Mouse (Mus musculus): ENCODE measurements around the gene Fignl1. TPM values are rescaled to one million over a fixed set of nuclear protein-coding genes. Genes with fewer than 3 reads are reported as not detected.

Fignl1 gene
- polyA plus RNA-seq, 1 experiment from 2014 or later, result 26.1 TPM

GRCm38 (mm10) chr11:11844367-11844971 lies 35.7 kb upstream of the Fignl1 start:
- 37% methylated on average over 13 of the region's 13 CpGs for WGBS
- Histone ChIP-seq H3K9ac (replicated peaks) (no peak overlapping the region), H3K27me3 (no peaks in the 10 kb centered on the region), H3K9me3 (no peaks in the 10 kb centered on the region), H3K36me3 (no peaks in the 10 kb centered on the region), H3K4me1 (no peaks in the 10 kb centered on the region), H3K4me3 (no peak overlapping the region), H3K27ac (replicated peaks) (no peak overlapping the region), H3K4me2 (replicated peaks) (no peak overlapping the region)
- peak; percentile 73 for ATAC-seq (replicated peaks)

GRCm38 (mm10) chr11:11841590-11841989 lies 32.8 kb upstream of the Fignl1 start:
- Histone ChIP-seq H3K9ac (replicated peaks) (no peak overlapping the region), H3K27me3 (no peaks in the 10 kb centered on the region), H3K4me3 (no peak overlapping the region), H3K4me2 (replicated peaks) (no peak overlapping the region), H3K9me3 (no peaks in the 10 kb centered on the region), H3K27ac (replicated peaks) (no peak overlapping the region), H3K36me3 (no peaks in the 10 kb centered on the region), H3K4me1 (no peaks in the 10 kb centered on the region)
- 88% methylated on average over 4 of the region's 4 CpGs for WGBS
- ATAC-seq (replicated peaks), result no peak

GRCm38 (mm10) chr11:11840746-11841145 lies 32.0 kb upstream of the Fignl1 start:
- no peak overlapping the region for H3K9ac ChIP-seq (replicated peaks)
- H3K27me3 ChIP-seq, result 0 out of 2 replicates have a peak, but pooled peaks cover 5% of the 10 kb centered on the region
- no peaks in the 10 kb centered on the region for H3K4me1 ChIP-seq
- H3K4me2 ChIP-seq (replicated peaks), result no peak overlapping the region
- no peaks in the 10 kb centered on the region for H3K36me3 ChIP-seq
- WGBS, result 66% methylated on average over 2 of the region's 2 CpGs
- no peak overlapping the region for H3K4me3 ChIP-seq
- H3K27ac ChIP-seq (replicated peaks), result no peak overlapping the region
- ATAC-seq (replicated peaks), result no peak
- no peaks in the 10 kb centered on the region for H3K9me3 ChIP-seq

- H3K4me1 ChIP-seq, result no peaks in the 10 kb centered on the region
- no peaks in the 10 kb centered on the region for H3K36me3 ChIP-seq
- H3K9ac ChIP-seq (replicated peaks), result no peak overlapping the region
- 0 out of 2 replicates have a peak, but pooled peaks cover 5% of the 10 kb centered on the region for H3K27me3 ChIP-seq
- H3K4me2 ChIP-seq (replicated peaks), result no peak overlapping the region
- no peaks in the 10 kb centered on the region for H3K9me3 ChIP-seq
- H3K27ac ChIP-seq (replicated peaks), result no peak overlapping the region
- no peak for ATAC-seq (replicated peaks)
- H3K4me3 ChIP-seq, result no peak overlapping the region
- 91% methylated on average over 7 of the region's 7 CpGs for WGBS
These were observed 31.1 kb upstream of the Fignl1 start for GRCm38 (mm10) chr11:11839874-11840273.

GRCm38 (mm10) chr11:11837384-11837783 lies 28.6 kb upstream of the Fignl1 start:
- WGBS, result 92% methylated on average over 5 of the region's 5 CpGs

GRCm38 (mm10) chr11:11836713-11837370 lies 28.1 kb upstream of the Fignl1 start:
- ATAC-seq (replicated peaks), result no peak

More at GRCm38 (mm10) chr11:11837384-11837783, 28.6 kb upstream of the Fignl1 start:
- H3K27ac ChIP-seq (replicated peaks), result no peak overlapping the region
- no peak overlapping the region for H3K9ac ChIP-seq (replicated peaks)
- H3K4me1 ChIP-seq, result no peaks in the 10 kb centered on the region
- no peak overlapping the region for H3K4me3 ChIP-seq
- H3K4me2 ChIP-seq (replicated peaks), result no peak overlapping the region
- no peak for ATAC-seq (replicated peaks)
- no peaks in the 10 kb centered on the region for H3K9me3 ChIP-seq
- 0 out of 2 replicates have a peak, but pooled peaks cover 5% of the 10 kb centered on the region for H3K27me3 ChIP-seq
- H3K36me3 ChIP-seq, result no peaks in the 10 kb centered on the region

GRCm38 (mm10) chr11:11836262-11836661 lies 27.5 kb upstream of the Fignl1 start:
- WGBS, result 47% methylated on average over 8 of the region's 8 CpGs
- Histone ChIP-seq H3K27me3 (0 out of 2 replicates have a peak, but pooled peaks cover 5% of the 10 kb centered on the region), H3K4me1 (peaks cover 7% of the 10 kb centered on the region; the same call in 1 of the 2 replicates), H3K4me2 (replicated peaks) (no peak overlapping the region), H3K9ac (replicated peaks) (no peak overlapping the region), H3K4me3 (no peak overlapping the region), H3K36me3 (no peaks in the 10 kb centered on the region), H3K27ac (replicated peaks) (no peak overlapping the region), H3K9me3 (no peaks in the 10 kb centered on the region)
- no peak for ATAC-seq (replicated peaks)

More at GRCm38 (mm10) chr11:11836713-11837370, 28.1 kb upstream of the Fignl1 start:
- no peaks in the 10 kb centered on the region for H3K36me3 ChIP-seq
- H3K4me2 ChIP-seq (replicated peaks), result no peak overlapping the region
- no peak overlapping the region for H3K27ac ChIP-seq (replicated peaks)
- no peak overlapping the region for H3K4me3 ChIP-seq
- 0 out of 2 replicates have a peak, but pooled peaks cover 5% of the 10 kb centered on the region for H3K27me3 ChIP-seq
- peaks cover 3% of the 10 kb centered on the region; the same call in 1 of the 2 replicates for H3K4me1 ChIP-seq
- H3K9ac ChIP-seq (replicated peaks), result no peak overlapping the region
- 60% methylated on average over 18 of the region's 18 CpGs for WGBS
- H3K9me3 ChIP-seq, result no peaks in the 10 kb centered on the region

- 86% methylated on average over 4 of the region's 4 CpGs for WGBS
- no peak for ATAC-seq (replicated peaks)
- Histone ChIP-seq H3K4me2 (replicated peaks) (no peak overlapping the region), H3K4me3 (no peak overlapping the region), H3K36me3 (no peaks in the 10 kb centered on the region), H3K9ac (replicated peaks) (no peak overlapping the region), H3K4me1 (peaks cover 9% of the 10 kb centered on the region; the same call in 1 of the 2 replicates), H3K9me3 (no peaks in the 10 kb centered on the region), H3K27me3 (0 out of 2 replicates have a peak, but pooled peaks cover 5% of the 10 kb centered on the region), H3K27ac (replicated peaks) (no peak overlapping the region)
These were observed 27.0 kb upstream of the Fignl1 start for GRCm38 (mm10) chr11:11835791-11836190.

- H3K27ac ChIP-seq (replicated peaks), result no peak overlapping the region
- H3K4me3 ChIP-seq, result no peak overlapping the region
- H3K36me3 ChIP-seq, result no peaks in the 10 kb centered on the region
- H3K4me2 ChIP-seq (replicated peaks), result no peak overlapping the region
- no peak for ATAC-seq (replicated peaks)
- H3K27me3 ChIP-seq, result 0 out of 2 replicates have a peak, but pooled peaks cover 5% of the 10 kb centered on the region
- H3K9me3 ChIP-seq, result no peaks in the 10 kb centered on the region
- H3K9ac ChIP-seq (replicated peaks), result no peak overlapping the region
- H3K4me1 ChIP-seq, result peaks cover 9% of the 10 kb centered on the region; the same call in 1 of the 2 replicates
- 59% methylated on average over 6 of the region's 6 CpGs for WGBS
These were observed 26.6 kb upstream of the Fignl1 start for GRCm38 (mm10) chr11:11835361-11835760.

GRCm38 (mm10) chr11:11833100-11833499 lies 24.3 kb upstream of the Fignl1 start:
- no peak overlapping the region for H3K9ac ChIP-seq (replicated peaks)
- no peaks in the 10 kb centered on the region for H3K9me3 ChIP-seq
- H3K27ac ChIP-seq (replicated peaks), result no peak overlapping the region
- H3K4me3 ChIP-seq, result no peak overlapping the region
- no peak overlapping the region for H3K4me2 ChIP-seq (replicated peaks)
- WGBS, result 61% methylated on average over 8 of the region's 8 CpGs
- ATAC-seq (replicated peaks), result no peak
- 0 out of 2 replicates have a peak, but pooled peaks cover 5% of the 10 kb centered on the region for H3K27me3 ChIP-seq
- peaks cover 24% of the 10 kb centered on the region for H3K4me1 ChIP-seq
- H3K36me3 ChIP-seq, result no peaks in the 10 kb centered on the region

GRCm38 (mm10) chr11:11832755-11833084 lies 24.0 kb upstream of the Fignl1 start:
- ATAC-seq (replicated peaks), result no peak
- Histone ChIP-seq H3K9me3 (no peaks in the 10 kb centered on the region), H3K9ac (replicated peaks) (no peak overlapping the region)

GRCm38 (mm10) chr11:11831940-11832754 lies 23.4 kb upstream of the Fignl1 start:
- no peak for ATAC-seq (replicated peaks)
- Histone ChIP-seq H3K9me3 (no peaks in the 10 kb centered on the region), H3K4me2 (replicated peaks) (no peak overlapping the region), H3K27me3 (0 out of 2 replicates have a peak, but pooled peaks cover 5% of the 10 kb centered on the region), H3K9ac (replicated peaks) (no peak overlapping the region), H3K4me1 (peaks cover 25% of the 10 kb centered on the region), H3K4me3 (no peak overlapping the region), H3K27ac (replicated peaks) (peak overlapping the region; percentile 8; the same call in 1 of the 2 replicates), H3K36me3 (no peaks in the 10 kb centered on the region)
- 17% methylated on average over 6 of the region's 6 CpGs for WGBS

More at GRCm38 (mm10) chr11:11832755-11833084, 24.0 kb upstream of the Fignl1 start:
- Histone ChIP-seq H3K27me3 (0 out of 2 replicates have a peak, but pooled peaks cover 5% of the 10 kb centered on the region), H3K4me3 (no peak overlapping the region), H3K4me2 (replicated peaks) (no peak overlapping the region), H3K36me3 (no peaks in the 10 kb centered on the region), H3K4me1 (peaks cover 25% of the 10 kb centered on the region), H3K27ac (replicated peaks) (no peak overlapping the region)
- WGBS, result 27% methylated on average over 6 of the region's 6 CpGs
